Mouse (Mus musculus) forebrain, embryonic 16.5 days (tissue): ENCODE data around the gene Rraga. TPM values are rescaled to one million over a fixed set of nuclear protein-coding genes. Genes with fewer than 3 reads are reported as not detected.

Experiments
- ATAC-seq: fragments of 200-750 bp; cut with Nextera tagmentation; 2 replicates; pipeline ENCODE4 v1.8.0; 2017; ENCODE audit warnings: mild to moderate bottlenecking, moderate library complexity
- H3K27ac ChIP-seq: fragments of 300-500 bp; sonication (generic); 2 replicates; pipeline ENCODE4 v1.5.1; 2014; ENCODE audit warnings: low read length, control low read depth
- H3K27me3 ChIP-seq: fragments of 300-500 bp; sonication (generic); replicated peaks from 2 replicates; pipeline ENCODE4 v1.6.1; 2014; ENCODE audit warnings: low read length; ENCODE audit not compliant: control insufficient read depth, insufficient read depth
- H3K36me3 ChIP-seq: fragments of 300-500 bp; sonication (generic); 2 replicates; pipeline ENCODE4 v1.6.1; 2014; ENCODE audit not compliant: control insufficient read depth, insufficient read depth
- H3K4me1 ChIP-seq: fragments of 300-500 bp; sonication (generic); replicated peaks from 2 replicates; pipeline ENCODE4 v1.6.1; 2014; ENCODE audit warnings: low read length; ENCODE audit not compliant: control insufficient read depth, insufficient read depth
- H3K4me2 ChIP-seq: fragments of 300-500 bp; sonication (generic); 2 replicates; pipeline ENCODE4 v1.6.1; 2014; ENCODE audit warnings: mild to moderate bottlenecking, low read length, control low read depth
- H3K4me3 ChIP-seq: fragments of 300-500 bp; sonication (generic); replicated peaks from 2 replicates; pipeline ENCODE4 v1.5.1; 2014; ENCODE audit warnings: mild to moderate bottlenecking, low read length, control low read depth
- H3K9ac ChIP-seq: fragments of 300-500 bp; sonication (generic); replicated peaks from 2 replicates; pipeline ENCODE4 v1.6.1; 2014; ENCODE audit warnings: low read depth, low read length, control low read depth
- H3K9me3 ChIP-seq: fragments of 300-500 bp; sonication (generic); 2 replicates; pipeline ENCODE4 v1.6.1; 2016; ENCODE audit warnings: low read length; ENCODE audit not compliant: control insufficient read depth
- WGBS: fragments of 180-500 bp; shearing (Covaris S2); extraction: QIAGEN DNeasy Blood & Tissue Kit; methylation state at CpG from one replicate; pipeline ENCODE4 v1.1.7; 2014; 5-methylcytosine and 5-hydroxymethylcytosine counted together
- polyA plus RNA-seq: library from polyadenylated mRNA; unstranded; fragments of >200 nt; fragmentation: Nextera tagmentation; extraction: Ambion mirVana; gene quantifications from 2 replicates; pipeline ENCODE4 v1.2.1, GENCODE M21; 2015

Rraga gene
- 132 and 135 TPM in 2 replicates for polyA plus RNA-seq

- WGBS, result under 1% methylated on average over 53 of the region's 53 CpGs
- Histone ChIP-seq H3K9ac (peak within 1 kb of the TSS; percentile 94), H3K27ac (peak within 1 kb of the TSS; percentile 98), H3K36me3 (no peaks in the 10 kb centered on the region), H3K4me3 (peak within 1 kb of the TSS; percentile 71), H3K4me2 (peak within 1 kb of the TSS; percentile 95), H3K4me1 (peaks cover 23% of the 10 kb centered on the region), H3K9me3 (no peaks in the 10 kb centered on the region), H3K27me3 (0 out of 2 replicates have a peak, but pooled peaks cover 3% of the 10 kb centered on the region)
- ATAC-seq, result peak; percentile 97
Measured at GRCm38 (mm10) chr4:86575283-86575983, at the start of gene Rraga. TSS of gene Rraga (plus strand) at chr4:86575668.

GRCm38 (mm10) chr4:86527162-86528136 lies 48.0 kb upstream of the Rraga start:
- Histone ChIP-seq H3K4me2 (no peak overlapping the region), H3K27me3 (no peaks in the 10 kb centered on the region), H3K27ac (no peak overlapping the region), H3K9me3 (no peaks in the 10 kb centered on the region), H3K36me3 (no peaks in the 10 kb centered on the region), H3K4me1 (no peaks in the 10 kb centered on the region), H3K4me3 (no peak overlapping the region), H3K9ac (no peak overlapping the region)
- ATAC-seq, result no peak
- 79% methylated on average over 11 of the region's 11 CpGs for WGBS

GRCm38 (mm10) chr4:86529161-86529560 lies 46.3 kb upstream of the Rraga start:
- Histone ChIP-seq H3K9ac (no peak overlapping the region), H3K4me3 (no peak overlapping the region), H3K4me2 (no peak overlapping the region), H3K36me3 (no peaks in the 10 kb centered on the region), H3K27ac (no peak overlapping the region), H3K27me3 (no peaks in the 10 kb centered on the region), H3K9me3 (no peaks in the 10 kb centered on the region), H3K4me1 (no peaks in the 10 kb centered on the region)
- 61% methylated on average over 6 of the region's 6 CpGs for WGBS
- no peak for ATAC-seq

GRCm38 (mm10) chr4:86533406-86534090 lies 41.9 kb upstream of the Rraga start:
- no peak for ATAC-seq
- H3K27me3 ChIP-seq, result no peaks in the 10 kb centered on the region
- H3K4me1 ChIP-seq, result no peaks in the 10 kb centered on the region
- no peak overlapping the region for H3K4me3 ChIP-seq
- no peak overlapping the region for H3K4me2 ChIP-seq
- no peaks in the 10 kb centered on the region for H3K36me3 ChIP-seq
- no peak overlapping the region for H3K27ac ChIP-seq
- no peaks in the 10 kb centered on the region for H3K9me3 ChIP-seq
- WGBS, result 70% methylated on average over 8 of the region's 8 CpGs
- no peak overlapping the region for H3K9ac ChIP-seq

GRCm38 (mm10) chr4:86534091-86534481 lies 41.4 kb upstream of the Rraga start:
- Histone ChIP-seq H3K9me3 (no peaks in the 10 kb centered on the region), H3K4me3 (no peak overlapping the region), H3K27ac (no peak overlapping the region), H3K9ac (no peak overlapping the region), H3K36me3 (no peaks in the 10 kb centered on the region), H3K4me2 (no peak overlapping the region), H3K4me1 (no peaks in the 10 kb centered on the region), H3K27me3 (no peaks in the 10 kb centered on the region)
- ATAC-seq, result no peak
- WGBS, result 77% methylated on average over 5 of the region's 5 CpGs

- H3K36me3 ChIP-seq, result no peaks in the 10 kb centered on the region
- no peaks in the 10 kb centered on the region for H3K9me3 ChIP-seq
- H3K27me3 ChIP-seq, result no peaks in the 10 kb centered on the region
- no peak overlapping the region for H3K27ac ChIP-seq
- ATAC-seq, result no peak
- no peak overlapping the region for H3K4me3 ChIP-seq
- no peaks in the 10 kb centered on the region for H3K4me1 ChIP-seq
- no peak overlapping the region for H3K4me2 ChIP-seq
- 41% methylated on average over 4 of the region's 4 CpGs for WGBS
- H3K9ac ChIP-seq, result no peak overlapping the region
Measured at GRCm38 (mm10) chr4:86537972-86538371, 37.5 kb upstream of the Rraga start.

- no peaks in the 10 kb centered on the region for H3K4me1 ChIP-seq
- H3K36me3 ChIP-seq, result no peaks in the 10 kb centered on the region
- no peaks in the 10 kb centered on the region for H3K27me3 ChIP-seq
- no peak overlapping the region for H3K4me3 ChIP-seq
- H3K9me3 ChIP-seq, result no peaks in the 10 kb centered on the region
- WGBS, result 95% methylated on average over 5 of the region's 5 CpGs
- no peak overlapping the region for H3K27ac ChIP-seq
- no peak for ATAC-seq
- no peak overlapping the region for H3K4me2 ChIP-seq
- H3K9ac ChIP-seq, result no peak overlapping the region
Measured at GRCm38 (mm10) chr4:86538936-86539335, 36.5 kb upstream of the Rraga start.

- Histone ChIP-seq H3K9me3 (no peaks in the 10 kb centered on the region), H3K27me3 (no peaks in the 10 kb centered on the region), H3K4me2 (no peak overlapping the region), H3K4me1 (no peaks in the 10 kb centered on the region), H3K4me3 (no peak overlapping the region), H3K27ac (no peak overlapping the region), H3K9ac (no peak overlapping the region), H3K36me3 (no peaks in the 10 kb centered on the region)
- WGBS, result 85% methylated on average over 1 of the region's 1 CpGs
- no peak for ATAC-seq
Measured at GRCm38 (mm10) chr4:86541573-86541972, 33.9 kb upstream of the Rraga start.

GRCm38 (mm10) chr4:86543999-86544398 lies 31.5 kb upstream of the Rraga start:
- H3K4me3 ChIP-seq, result no peak overlapping the region
- H3K4me1 ChIP-seq, result no peaks in the 10 kb centered on the region
- WGBS, result 49% methylated on average over 3 of the region's 3 CpGs
- H3K9ac ChIP-seq, result no peak overlapping the region
- H3K27ac ChIP-seq, result no peak overlapping the region
- no peak overlapping the region for H3K4me2 ChIP-seq
- H3K36me3 ChIP-seq, result no peaks in the 10 kb centered on the region
- no peak for ATAC-seq
- no peaks in the 10 kb centered on the region for H3K27me3 ChIP-seq
- no peaks in the 10 kb centered on the region for H3K9me3 ChIP-seq
